Mouse (Mus musculus): ENCODE data around the gene Perm1. TPM values are rescaled to one million over a fixed set of nuclear protein-coding genes. Genes with fewer than 3 reads are reported as not detected.

Perm1 gene
- polyA plus RNA-seq (2015; fragmentation: Nextera tagmentation; extraction: Ambion mirVana), result 3.8 and 4.6 TPM in 2 replicates

GRCm38 (mm10) chr4:156215649-156216048 lies at the start of gene Perm1:
Gene Perm1 (plus strand): TSS chr4:156215868.
- Histone ChIP-seq H3K9me3 (replicated peaks) (no peaks in the 10 kb centered on the region), H3K4me3 (replicated peaks) (no peak within 1 kb of the TSS), H3K9ac (no peak within 1 kb of the TSS), H3K4me2 (replicated peaks) (no peak within 1 kb of the TSS), H3K27ac (replicated peaks) (no peak within 1 kb of the TSS), H3K4me1 (no peaks in the 10 kb centered on the region; the same call in 1 of the 2 replicates), H3K27me3 (no peaks in the 10 kb centered on the region), H3K36me3 (no peaks in the 10 kb centered on the region)
- ATAC-seq (ENCODE audit: insufficient number of reproducible peaks, low FRiP score, low TSS enrichment, low read depth), result no peak
- WGBS, result 62% methylated on average over 4 of the region's 4 CpGs

- Histone ChIP-seq H3K4me3 (replicated peaks) (no peak overlapping the region), H3K9ac (no peak overlapping the region), H3K27me3 (no peaks in the 10 kb centered on the region), H3K27ac (replicated peaks) (no peak overlapping the region), H3K4me1 (no peaks in the 10 kb centered on the region), H3K9me3 (replicated peaks) (peaks cover 11% of the 10 kb centered on the region; the same call in 1 of the 2 replicates), H3K36me3 (peaks cover 93% of the 10 kb centered on the region), H3K4me2 (replicated peaks) (no peak overlapping the region)
- no peak for ATAC-seq (ENCODE audit: insufficient number of reproducible peaks, low FRiP score, low TSS enrichment, low read depth)
- WGBS, result 82% methylated on average over 9 of the region's 9 CpGs
Measured at GRCm38 (mm10) chr4:156166477-156166876, 49.2 kb upstream of the Perm1 start.

GRCm38 (mm10) chr4:156168611-156169010 lies 47.1 kb upstream of the Perm1 start:
- Histone ChIP-seq H3K9ac (no peak overlapping the region), H3K4me2 (replicated peaks) (no peak overlapping the region), H3K36me3 (peaks cover 98% of the 10 kb centered on the region), H3K4me3 (replicated peaks) (no peak overlapping the region), H3K9me3 (replicated peaks) (no peaks in the 10 kb centered on the region), H3K27me3 (no peaks in the 10 kb centered on the region), H3K27ac (replicated peaks) (no peak overlapping the region), H3K4me1 (no peaks in the 10 kb centered on the region)
- no peak for ATAC-seq (ENCODE audit: insufficient number of reproducible peaks, low FRiP score, low TSS enrichment, low read depth)
- 85% methylated on average over 8 of the region's 8 CpGs for WGBS

DNA sequence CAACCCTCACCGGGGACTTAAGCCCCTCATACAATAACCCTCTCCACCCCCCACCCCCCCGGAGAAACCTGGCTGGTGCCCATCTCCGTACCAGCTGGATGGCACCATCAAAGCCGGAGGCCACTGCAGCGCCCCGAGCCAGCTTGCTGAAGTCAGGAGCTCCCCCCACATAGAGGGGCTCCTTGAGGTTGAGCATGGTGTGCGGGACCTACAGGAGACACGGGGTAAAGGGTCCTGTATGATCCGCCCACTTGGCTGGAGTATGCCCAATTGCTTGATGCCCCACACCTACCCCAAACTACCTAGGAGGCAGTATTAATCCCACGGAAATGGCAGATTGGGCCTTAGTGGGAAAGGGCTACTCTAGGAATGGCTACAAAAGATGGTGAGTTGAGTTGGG lies 46.5 kb upstream of the Perm1 start:
- Histone ChIP-seq H3K4me3 (replicated peaks) (no peak overlapping the region), H3K9me3 (replicated peaks) (no peaks in the 10 kb centered on the region), H3K9ac (no peak overlapping the region), H3K27ac (replicated peaks) (no peak overlapping the region), H3K4me2 (replicated peaks) (no peak overlapping the region), H3K27me3 (no peaks in the 10 kb centered on the region), H3K4me1 (no peaks in the 10 kb centered on the region), H3K36me3 (peaks cover 98% of the 10 kb centered on the region)
- 95% methylated on average over 10 of the region's 10 CpGs for WGBS
- ATAC-seq (ENCODE audit: insufficient number of reproducible peaks, low FRiP score, low TSS enrichment, low read depth), result no peak

GRCm38 (mm10) chr4:156171828-156172227 lies 43.8 kb upstream of the Perm1 start:
- no peak for ATAC-seq (ENCODE audit: insufficient number of reproducible peaks, low FRiP score, low TSS enrichment, low read depth)
- Histone ChIP-seq H3K36me3 (peaks cover 99% of the 10 kb centered on the region), H3K27ac (replicated peaks) (no peak overlapping the region), H3K4me1 (no peaks in the 10 kb centered on the region), H3K4me2 (replicated peaks) (no peak overlapping the region), H3K9ac (no peak overlapping the region), H3K4me3 (replicated peaks) (no peak overlapping the region), H3K27me3 (no peaks in the 10 kb centered on the region), H3K9me3 (replicated peaks) (no peaks in the 10 kb centered on the region)
- WGBS, result 93% methylated on average over 11 of the region's 11 CpGs

DNA sequence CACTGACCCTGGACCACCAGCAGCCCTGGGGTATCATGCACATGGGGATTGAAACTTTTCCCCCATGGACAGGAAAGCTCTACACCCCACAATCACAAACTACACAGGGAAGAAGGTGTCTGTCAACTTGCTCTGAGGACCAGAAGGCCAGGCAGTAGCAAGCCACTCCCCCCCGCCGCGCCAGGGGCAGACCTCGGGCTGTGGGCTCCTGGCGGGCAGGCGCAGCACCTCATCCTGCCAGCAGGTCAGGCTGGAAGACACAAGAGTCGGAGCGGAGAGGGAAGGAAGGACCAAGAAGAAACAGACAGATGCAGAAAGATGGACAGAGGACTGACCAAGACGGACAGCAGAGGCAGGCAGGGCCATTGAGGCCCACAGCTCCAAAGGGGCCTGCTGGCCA lies 38.0 kb upstream of the Perm1 start:
- ATAC-seq (ENCODE audit: insufficient number of reproducible peaks, low FRiP score, low TSS enrichment, low read depth), result no peak
- 90% methylated on average over 9 of the region's 9 CpGs for WGBS
- H3K4me2 ChIP-seq (replicated peaks), result no peak overlapping the region

DNA sequence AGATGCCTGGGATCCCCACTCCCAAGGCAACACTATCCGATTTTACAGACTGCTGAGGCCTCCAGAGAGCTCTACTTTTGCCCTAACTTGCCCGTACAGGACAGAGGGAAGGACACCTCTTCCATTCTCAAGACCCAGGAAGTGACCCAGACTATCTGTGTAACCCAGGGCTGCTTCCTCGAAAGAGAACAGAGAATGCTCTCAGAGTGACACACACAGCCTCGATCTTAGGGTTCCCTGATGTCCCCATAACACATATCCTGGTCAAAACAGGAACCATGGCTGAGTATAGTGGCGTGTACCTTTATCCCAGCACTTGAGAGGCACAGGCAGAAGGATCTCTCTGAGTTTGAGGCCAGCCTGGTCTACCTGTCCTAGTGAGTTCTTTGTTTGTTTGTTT lies 31.9 kb upstream of the Perm1 start:
- H3K36me3 ChIP-seq, result peaks cover 24% of the 10 kb centered on the region

More for the DNA sequence above, 38.0 kb upstream of the Perm1 start:
- H3K36me3 ChIP-seq, result peaks cover 76% of the 10 kb centered on the region
- H3K9me3 ChIP-seq (replicated peaks), result no peaks in the 10 kb centered on the region
- no peak overlapping the region for H3K4me3 ChIP-seq (replicated peaks)
- no peak overlapping the region for H3K9ac ChIP-seq
- H3K27me3 ChIP-seq, result no peaks in the 10 kb centered on the region
- H3K27ac ChIP-seq (replicated peaks), result no peak overlapping the region
- no peaks in the 10 kb centered on the region for H3K4me1 ChIP-seq

DNA sequence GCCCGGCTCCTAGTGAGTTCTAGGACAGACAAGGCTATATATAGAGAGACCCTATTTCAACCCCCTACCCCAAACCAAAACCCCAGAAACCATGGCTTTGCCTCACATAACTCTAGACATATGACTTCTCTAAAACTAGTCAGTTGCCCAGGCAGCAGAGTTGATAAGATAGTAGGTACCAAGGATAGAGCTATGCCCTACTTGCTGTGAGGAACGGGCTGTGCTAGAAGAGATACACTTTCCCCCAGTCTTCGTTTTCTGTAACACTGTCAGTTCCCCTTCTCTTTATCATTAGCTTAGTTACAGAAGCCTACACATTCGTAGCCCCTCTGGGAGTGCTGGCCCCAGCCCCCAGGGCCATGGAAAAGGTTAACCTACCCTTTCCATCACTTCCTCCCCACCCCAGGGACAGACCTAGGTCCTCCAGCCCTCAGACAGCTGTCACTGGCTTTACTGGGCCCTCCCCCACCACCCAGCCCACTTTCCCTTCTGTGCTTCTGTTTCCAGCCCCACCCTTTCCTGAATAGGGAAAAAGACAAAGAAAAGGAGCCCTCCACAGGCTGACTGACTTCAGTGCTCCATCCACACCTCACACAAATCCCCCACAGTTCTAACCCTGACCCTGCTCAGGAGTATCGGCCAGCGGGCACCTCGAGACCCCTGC lies 31.2 kb upstream of the Perm1 start:
- Histone ChIP-seq H3K4me1 (peaks cover 50% of the 10 kb centered on the region), H3K27me3 (no peaks in the 10 kb centered on the region), H3K4me2 (replicated peaks) (0 out of 2 replicates have a peak overlapping the region, but pooled peaks have one; percentile 10), H3K4me3 (replicated peaks) (no peak overlapping the region), H3K9me3 (replicated peaks) (no peaks in the 10 kb centered on the region), H3K9ac (no peak overlapping the region), H3K36me3 (peaks cover 17% of the 10 kb centered on the region), H3K27ac (replicated peaks) (no peak overlapping the region)
- ATAC-seq (ENCODE audit: insufficient number of reproducible peaks, low FRiP score, low TSS enrichment, low read depth), result peak; percentile 17; the same call in 1 of the 2 replicates
- WGBS, result 79% methylated on average over 7 of the region's 7 CpGs

More for the DNA sequence above, 31.9 kb upstream of the Perm1 start:
- H3K4me1 ChIP-seq, result peaks cover 43% of the 10 kb centered on the region
- ATAC-seq (ENCODE audit: insufficient number of reproducible peaks, low FRiP score, low TSS enrichment, low read depth), result no peak
- 78% methylated on average over 5 of the region's 5 CpGs for whole genome bisulfite sequencing
- H3K27ac ChIP-seq (replicated peaks), result no peak overlapping the region
- H3K27me3 ChIP-seq, result no peaks in the 10 kb centered on the region
- H3K9me3 ChIP-seq (replicated peaks), result no peaks in the 10 kb centered on the region
- no peak overlapping the region for H3K4me2 ChIP-seq (replicated peaks)
- no peak overlapping the region for H3K4me3 ChIP-seq (replicated peaks)
- H3K9ac ChIP-seq, result no peak overlapping the region

DNA sequence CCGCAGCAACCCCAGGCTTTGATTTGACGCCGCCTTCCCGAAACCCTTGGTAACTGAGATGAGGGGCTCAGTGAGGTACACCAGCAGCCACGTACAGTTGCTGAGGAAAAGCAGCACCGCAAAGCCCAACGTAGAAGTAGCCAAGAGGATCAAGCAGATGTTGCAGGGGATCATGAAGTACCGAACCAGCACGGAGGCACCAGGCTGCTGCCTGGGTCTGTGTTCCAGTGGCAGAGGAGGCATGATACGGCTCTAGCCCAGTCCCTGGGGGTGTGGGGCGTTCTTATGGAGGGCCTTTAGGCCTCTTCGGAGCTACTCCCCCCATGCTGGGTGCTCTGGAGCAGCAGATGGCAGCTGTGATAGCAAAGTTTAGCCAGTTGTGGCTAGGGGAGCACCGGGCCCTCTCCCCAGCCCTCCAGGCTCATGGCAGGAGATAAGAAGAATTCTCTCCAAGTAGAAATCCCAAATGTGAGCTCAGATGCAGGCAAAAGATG lies 30.2 kb upstream of the Perm1 start:
- Histone ChIP-seq H3K4me3 (replicated peaks) (peak overlapping the region; percentile 39), H3K27ac (replicated peaks) (peak overlapping the region; percentile 67), H3K4me2 (replicated peaks) (peak overlapping the region; percentile 58), H3K9ac (0 out of 2 replicates have a peak overlapping the region, but pooled peaks have one; percentile 18), H3K27me3 (no peaks in the 10 kb centered on the region), H3K9me3 (replicated peaks) (no peaks in the 10 kb centered on the region), H3K36me3 (peaks cover 16% of the 10 kb centered on the region), H3K4me1 (peaks cover 57% of the 10 kb centered on the region)
- 65% methylated on average over 13 of the region's 13 CpGs for WGBS
- no peak for ATAC-seq (ENCODE audit: insufficient number of reproducible peaks, low FRiP score, low TSS enrichment, low read depth)

DNA sequence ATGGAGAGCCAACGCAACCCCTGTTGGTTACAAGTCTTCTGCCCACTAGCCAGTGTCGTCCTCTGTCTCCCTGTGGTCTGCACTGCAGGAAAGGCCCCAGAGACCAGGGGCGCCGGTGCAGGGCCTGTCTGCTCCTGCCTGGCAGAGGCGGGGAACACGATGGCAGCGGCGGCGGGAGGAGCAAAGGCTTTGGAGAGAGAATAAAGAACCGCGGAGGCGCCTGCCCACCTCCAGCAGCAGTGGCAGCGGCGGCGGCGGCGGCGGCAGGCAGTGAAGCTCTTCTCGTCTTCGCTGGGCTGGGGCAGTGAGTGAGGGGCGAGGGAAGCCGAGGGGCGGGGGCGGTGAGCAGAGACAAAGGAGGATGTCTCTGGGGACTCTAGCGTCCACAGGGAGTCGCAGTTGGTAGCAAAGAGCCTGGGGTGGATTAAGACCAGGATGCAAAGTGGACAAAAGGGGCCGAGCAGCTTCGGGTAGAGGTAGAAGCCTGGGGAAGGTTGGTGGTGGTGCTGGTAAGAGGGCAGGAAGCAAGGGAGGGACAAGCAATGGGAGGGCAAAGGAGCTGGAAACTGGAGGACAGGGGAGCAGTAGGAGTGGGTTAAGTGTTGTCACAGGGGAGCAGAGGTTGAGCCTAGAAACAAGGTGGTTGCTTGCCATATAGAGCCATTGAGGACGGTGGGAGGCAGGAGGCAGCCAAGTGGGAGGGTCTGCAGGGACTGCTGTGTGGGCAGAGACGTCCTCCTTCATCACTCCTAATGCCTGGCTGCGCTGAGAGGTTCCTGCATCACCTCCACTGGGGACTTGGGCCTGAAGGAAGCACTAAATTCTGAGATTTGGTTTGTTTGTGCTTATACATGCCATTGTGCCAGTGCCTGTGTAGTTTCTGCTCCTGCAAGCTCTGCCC lies 29.5 kb upstream of the Perm1 start:
- Histone ChIP-seq H3K36me3 (peaks cover 19% of the 10 kb centered on the region), H3K27ac (replicated peaks) (peak overlapping the region; percentile 67), H3K4me2 (replicated peaks) (peak overlapping the region; percentile 58), H3K9ac (0 out of 2 replicates have a peak overlapping the region, but pooled peaks have one; percentile 18), H3K4me3 (replicated peaks) (peak overlapping the region; percentile 39), H3K4me1 (peaks cover 57% of the 10 kb centered on the region), H3K9me3 (replicated peaks) (no peaks in the 10 kb centered on the region), H3K27me3 (no peaks in the 10 kb centered on the region)
- ATAC-seq (ENCODE audit: insufficient number of reproducible peaks, low FRiP score, low TSS enrichment, low read depth), result 0 out of 2 replicates have a peak, but pooled peaks have one; percentile 8
- WGBS, result 8% methylated on average over 31 of the region's 31 CpGs

DNA sequence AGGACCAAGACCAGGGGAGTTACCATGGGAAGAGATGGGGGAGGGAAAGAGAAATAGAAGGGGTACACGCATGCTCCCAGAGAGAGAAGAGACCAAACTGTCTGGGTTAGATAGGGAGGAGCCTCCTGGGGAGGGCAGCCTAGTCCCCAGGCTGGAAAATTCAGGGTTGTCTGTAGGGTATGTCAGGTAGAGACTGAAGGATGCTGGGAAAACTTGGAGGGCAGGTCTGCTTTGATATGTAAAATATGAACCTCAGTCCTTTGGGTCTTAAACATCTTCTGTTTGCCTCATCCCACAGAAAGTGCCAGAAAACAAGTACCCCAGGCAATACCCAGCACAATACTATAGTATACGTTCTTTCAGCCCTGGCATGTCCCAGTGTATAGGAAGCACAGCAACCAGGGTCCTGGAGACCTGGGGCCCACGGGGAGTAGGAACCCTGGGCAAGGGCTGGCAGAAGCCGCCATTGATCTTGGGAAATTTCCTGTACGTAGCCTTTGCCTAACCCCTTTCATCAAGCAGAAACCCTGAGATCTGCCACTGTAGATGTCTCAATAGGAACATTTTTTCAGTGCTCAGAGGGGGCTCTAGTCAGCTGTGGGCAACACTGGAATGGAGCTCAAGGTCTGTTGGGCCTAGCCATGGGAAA lies 27.4 kb upstream of the Perm1 start:
- H3K4me2 ChIP-seq (replicated peaks), result no peak overlapping the region
- peaks cover 27% of the 10 kb centered on the region for H3K36me3 ChIP-seq
- peaks cover 75% of the 10 kb centered on the region for H3K4me1 ChIP-seq

More for the DNA sequence above, 27.4 kb upstream of the Perm1 start:
- 46% methylated on average over 5 of the region's 5 CpGs for WGBS
- Histone ChIP-seq H3K4me3 (replicated peaks) (no peak overlapping the region), H3K9me3 (replicated peaks) (no peaks in the 10 kb centered on the region), H3K27me3 (no peaks in the 10 kb centered on the region), H3K9ac (no peak overlapping the region), H3K27ac (replicated peaks) (0 out of 2 replicates have a peak overlapping the region, but pooled peaks have one; percentile 8)
- ATAC-seq (ENCODE audit: insufficient number of reproducible peaks, low FRiP score, low TSS enrichment, low read depth), result no peak

Data from embryonic facial prominence, embryonic 15.5 days (tissue).